Mouse (Mus musculus): ENCODE results near the gene Usp28.

GRCm38 (mm10) chr9:48984845-48985707 lies at the start of gene Usp28:
- no peak for TF ChIP-seq CTCF (IDR thresholded peaks at IDR 0.05; ENCODE audit: low read depth, low read length)
- TF ChIP-seq GATA2 (IDR thresholded peaks at IDR 0.05; ENCODE audit: borderline replicate concordance, low read depth, low read length) = no peak
- no peak for TF ChIP-seq GATA1 (IDR thresholded peaks at IDR 0.05; ENCODE audit: borderline replicate concordance, low read length)

Measured in G1E (cell line).